8 mouse cellular contexts compared by ENCODE assay signal in genomic region chr11:110572548-110572947, GRCm38 (mm10).
A peak's percentile ranks its signal among the peaks of the same experiment; 100 is the strongest.
DNase-seq lines count a peak whose midpoint lies in the region; ATAC-seq and TF ChIP-seq lines count a peak whose summit lies in the region.

No protein-coding gene starts in this region.

- peak; percentile 54 for ATAC-seq in forebrain, embryonic 16.5 days
- ATAC-seq in kidney, embryonic 14.5 days (ENCODE audit: low FRiP score, low TSS enrichment): peak; percentile 49; the same call in 1 of the 2 replicates
- 0 out of 2 replicates have a peak, but pooled peaks have one; percentile 26 for ATAC-seq in limb, embryonic 11.5 days (ENCODE audit: insufficient number of reproducible peaks, low FRiP score, low TSS enrichment, low read depth)

- no peak overlapping the region for H3K9ac ChIP-seq in forebrain, embryonic 16.5 days (replicated peaks; ENCODE audit: low read depth, low read length)
- H3K9ac ChIP-seq in kidney, embryonic 14.5 days (ENCODE audit: low read depth, low read length): no peak overlapping the region
- H3K9ac ChIP-seq in limb, embryonic 11.5 days (ENCODE audit: low read length): no peak overlapping the region

- peak; percentile 17 for DNase-seq in ovary, postnatal 36 days (ENCODE audit: low spot score)
- DNase-seq in ovary, postnatal 10 days (ENCODE audit: low spot score): no peak
- peak; percentile 74 for DNase-seq in limb, embryonic 11.5 days (ENCODE audit: low spot score)
- DNase-seq in retina, postnatal 1 day: peak; percentile 65
- no peak for DNase-seq in spleen, adult 12 weeks (ENCODE audit: low spot score)

- H3K36me3 ChIP-seq in forebrain, embryonic 16.5 days (ENCODE audit: control insufficient read depth, insufficient read depth): no peaks in the 10 kb centered on the region
- no peaks in the 10 kb centered on the region for H3K36me3 ChIP-seq in kidney, embryonic 14.5 days (ENCODE audit: control insufficient read depth, insufficient read depth, low read length)
- H3K36me3 ChIP-seq in limb, embryonic 11.5 days (ENCODE audit: control insufficient read depth, insufficient read depth, low read length): no peaks in the 10 kb centered on the region

- H3K9me3 ChIP-seq in forebrain, embryonic 16.5 days (ENCODE audit: control insufficient read depth, low read length): no peaks in the 10 kb centered on the region
- no peaks in the 10 kb centered on the region for H3K9me3 ChIP-seq in kidney, embryonic 14.5 days (ENCODE audit: control insufficient read depth, low read length)
- no peaks in the 10 kb centered on the region for H3K9me3 ChIP-seq in limb, embryonic 11.5 days (ENCODE audit: control insufficient read depth, low read length)

- no peak overlapping the region for H3K4me2 ChIP-seq in forebrain, embryonic 16.5 days (ENCODE audit: low read length)
- no peak overlapping the region for H3K4me2 ChIP-seq in kidney, embryonic 14.5 days (replicated peaks; ENCODE audit: low read depth, low read length)
- H3K4me2 ChIP-seq in limb, embryonic 11.5 days (ENCODE audit: low read depth, severe bottlenecking): no peak overlapping the region

- WGBS in forebrain, embryonic 16.5 days: 57% methylated on average over 10 of the region's 10 CpGs
- WGBS in kidney, embryonic 14.5 days: 51% methylated on average over 10 of the region's 10 CpGs
- WGBS in limb, embryonic 11.5 days: 59% methylated on average over 10 of the region's 10 CpGs

- H3K4me3 ChIP-seq in bone marrow macrophage, adult 2 months (ENCODE audit: insufficient read depth, low read length): no peak overlapping the region
- H3K4me3 ChIP-seq in forebrain, embryonic 16.5 days (replicated peaks; ENCODE audit: low read length): no peak overlapping the region
- no peak overlapping the region for H3K4me3 ChIP-seq in kidney, embryonic 14.5 days (ENCODE audit: low read length)
- no peak overlapping the region for H3K4me3 ChIP-seq in limb, embryonic 11.5 days (ENCODE audit: low read depth, low read length)

- peak; percentile 80 for TF ChIP-seq CTCF in bone marrow macrophage, adult 2 months (IDR thresholded peaks at IDR 0.05; ENCODE audit: low read depth, low read length)

- TF ChIP-seq POLR2A in bone marrow macrophage, adult 2 months (IDR thresholded peaks at IDR 0.05; ENCODE audit: borderline replicate concordance, low read depth, low read length): no peak

- H3K4me1 ChIP-seq in bone marrow macrophage, adult 2 months (ENCODE audit: control insufficient read depth, insufficient read depth, low read length): no peaks in the 10 kb centered on the region
- H3K4me1 ChIP-seq in forebrain, embryonic 16.5 days (replicated peaks; ENCODE audit: control insufficient read depth, insufficient read depth, low read length): no peaks in the 10 kb centered on the region
- no peaks in the 10 kb centered on the region for H3K4me1 ChIP-seq in kidney, embryonic 14.5 days (ENCODE audit: control insufficient read depth, insufficient read depth, low read length)
- no peaks in the 10 kb centered on the region for H3K4me1 ChIP-seq in limb, embryonic 11.5 days (ENCODE audit: control insufficient read depth, insufficient read depth, low read length)

- no peak overlapping the region for H3K27ac ChIP-seq in bone marrow macrophage, adult 2 months (ENCODE audit: insufficient read depth, low read depth, low read length)
- H3K27ac ChIP-seq in forebrain, embryonic 16.5 days (ENCODE audit: low read length): no peak overlapping the region
- H3K27ac ChIP-seq in kidney, embryonic 14.5 days (ENCODE audit: low read depth, low read length): no peak overlapping the region
- H3K27ac ChIP-seq in limb, embryonic 11.5 days (replicated peaks; ENCODE audit: low read depth, low read length): no peak overlapping the region

- no peaks in the 10 kb centered on the region for H3K27me3 ChIP-seq in forebrain, embryonic 16.5 days (replicated peaks; ENCODE audit: control insufficient read depth, insufficient read depth, low read length)
- H3K27me3 ChIP-seq in kidney, embryonic 14.5 days (ENCODE audit: control insufficient read depth, insufficient read depth, low read length): no peaks in the 10 kb centered on the region
- no peaks in the 10 kb centered on the region for H3K27me3 ChIP-seq in limb, embryonic 11.5 days (ENCODE audit: control insufficient read depth, insufficient read depth, low read length)

Comparison
In these comparisons a context has a peak if more than half of its experiments do, and no peak if none do; other contexts are left out.
1. DNase-seq: peak in ovary, postnatal 36 days (single experiment), limb, embryonic 11.5 days (single experiment) and retina, postnatal 1 day (single experiment); none in ovary, postnatal 10 days (single experiment) and spleen, adult 12 weeks (single experiment).
2. Peak in every context shown above with its lines, with median percentiles within 50 percentile points of each other: ATAC-seq.